Mouse (Mus musculus) left cerebral cortex, postnatal 25 days (tissue): ENCODE data around the gene Prpf8. TPM values are rescaled to one million over a fixed set of nuclear protein-coding genes. Genes with fewer than 3 reads are reported as not detected.
A peak's percentile ranks its signal among the peaks of the same experiment; 100 is the strongest.
"Not testable (repeated sequence)": the region's sequence is repeated elsewhere in the genome, so short reads cannot be mapped to it uniquely, and the experiment has no call there.

Experiments used
- DNase-seq, 2 experiments: peaks; one replicate each; pipeline ENCODE4 v3.0.0; 2022; ENCODE audit warnings: low spot score in 2 of 2, mixed read lengths in 1 of 2
- intact Hi-C: fragments of 180-260 bp; cut with DNase I; formaldehyde crosslinking; loops from one replicate; pipeline ENCODE4 v1.15.1; 2025
- total RNA-seq, 2 experiments: library from RNA; stranded (reverse); gene quantifications; 2 replicates each; pipeline ENCODE4 v1.2.3; 2021

Gene Prpf8
- total RNA-seq, result 100 to 1,000 TPM; 120 to 127 TPM

GRCm38 (mm10) chr11:75486601-75487285 lies at the start of gene Prpf8:
Gene Prpf8 (plus strand): TSS chr11:75486816.
- peak; percentile 98 to 99 for DNase-seq
- intact Hi-C loops, result no loop called here

DNA sequence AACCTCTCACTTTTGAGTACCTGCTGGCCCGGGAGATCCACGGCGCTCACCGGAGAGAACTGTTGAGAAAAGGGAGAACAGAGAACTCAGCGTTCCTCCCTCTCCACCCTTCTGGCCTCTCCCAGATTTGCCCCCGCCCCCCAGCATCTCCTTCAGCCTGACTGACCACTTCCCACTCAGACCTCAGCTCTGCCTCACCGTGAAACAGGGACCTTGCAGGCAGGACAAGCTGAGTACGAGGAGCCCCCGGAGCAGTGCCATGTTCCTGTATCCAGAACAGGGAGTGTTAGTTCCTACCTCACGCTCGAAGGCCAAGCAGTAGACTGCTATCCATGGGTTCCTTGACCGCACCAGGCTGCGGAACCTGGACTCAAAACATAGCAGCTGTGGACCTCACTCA lies 48.4 kb upstream of the Prpf8 start:
- intact Hi-C loops, result no loop called here
- DNase-seq, result no peak

GRCm38 (mm10) chr11:75438804-75439203 lies 47.8 kb upstream of the Prpf8 start:
- intact Hi-C loops, result no loop called here
- no peak for DNase-seq

- intact Hi-C loops, result no loop called here
- no peak for DNase-seq
Observed at GRCm38 (mm10) chr11:75439363-75439762, 47.3 kb upstream of the Prpf8 start, which contains the start of gene Serpinf2. Gene Serpinf2 (minus strand): TSS chr11:75439591.

- DNase-seq, result no peak
- intact Hi-C loops, result no loop called here
Observed at GRCm38 (mm10) chr11:75439951-75440350, 46.7 kb upstream of the Prpf8 start.

DNA sequence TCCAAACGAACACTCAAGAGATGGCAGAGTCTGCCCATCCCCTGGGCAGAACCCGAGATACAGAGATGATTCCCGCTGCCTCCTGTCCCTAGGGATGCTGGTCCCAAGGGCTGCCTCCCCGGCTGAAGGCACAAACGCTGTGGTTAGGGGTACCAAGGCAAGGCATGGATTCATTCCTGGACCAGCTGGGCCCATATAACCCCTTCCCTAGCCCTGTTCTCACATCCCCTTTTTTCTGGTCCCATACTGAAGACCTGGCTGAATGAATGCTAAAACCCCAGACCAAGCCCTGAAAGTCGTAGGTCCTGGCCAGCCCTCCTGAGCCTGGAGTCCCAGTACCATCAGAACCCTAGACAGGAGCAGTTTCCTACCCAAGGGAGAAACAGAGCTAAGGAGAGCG lies 45.6 kb upstream of the Prpf8 start:
- DNase-seq, result no peak

GRCm38 (mm10) chr11:75441601-75442000 lies 45.0 kb upstream of the Prpf8 start:
- intact Hi-C loops, result no loop called here
- no peak for DNase-seq

More for the DNA sequence above, 45.6 kb upstream of the Prpf8 start:
- intact Hi-C loops, result no loop called here

DNA sequence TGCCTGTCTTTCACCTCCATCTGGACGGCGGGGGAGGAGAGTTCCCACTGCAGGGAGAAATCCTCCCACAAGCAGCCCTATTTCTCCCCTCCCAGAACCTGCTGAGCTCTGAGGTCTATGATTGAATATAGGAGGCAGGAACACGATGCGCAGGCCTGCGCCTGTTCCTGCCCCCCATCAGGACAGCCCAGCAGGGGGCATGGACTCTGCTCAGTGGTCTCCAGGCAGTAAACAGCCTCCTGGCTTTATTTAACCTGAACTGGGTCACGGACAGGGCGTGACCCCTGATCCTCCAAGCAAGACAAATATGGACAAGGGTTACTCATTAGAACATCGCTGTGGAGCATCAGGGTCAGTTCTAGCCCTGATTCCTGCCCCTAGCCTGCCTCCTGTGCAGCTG lies 42.9 kb upstream of the Prpf8 start:
- no peak for DNase-seq

GRCm38 (mm10) chr11:75448575-75448974 lies 38.0 kb upstream of the Prpf8 start:
- intact Hi-C loops, result no loop called here
- no peak for DNase-seq

More for the DNA sequence above, 42.9 kb upstream of the Prpf8 start:
- intact Hi-C loops, result no loop called here

DNA sequence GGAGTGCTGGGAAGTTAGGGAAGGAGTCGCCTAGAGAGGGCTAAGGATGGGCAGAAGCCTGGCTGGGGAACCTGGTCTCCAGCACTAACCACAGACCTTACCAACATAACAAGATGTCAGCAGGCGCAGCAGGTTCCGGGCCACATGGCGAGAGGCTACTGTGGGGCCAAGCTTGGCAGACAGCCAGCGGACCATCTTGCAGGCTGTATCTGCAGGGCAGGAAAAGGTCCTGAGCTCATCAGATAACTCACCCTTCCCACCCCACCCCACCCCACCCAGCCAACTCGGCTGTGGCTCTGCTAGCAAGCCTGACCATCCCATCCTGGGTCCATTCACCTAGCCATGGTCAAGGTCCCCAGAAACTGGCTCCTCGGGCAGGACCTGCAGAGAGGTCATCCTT lies 36.9 kb upstream of the Prpf8 start:
- intact Hi-C loops, result loop anchor here (5.0 kb wide), 1 partner anchor 37 kb away; no protein-coding TSS in a partner anchor
- DNase-seq, result no peak

- DNase-seq, result no peak
- intact Hi-C loops, result loop anchor here (5.0 kb wide), 1 partner anchor 38 kb away; no protein-coding TSS in a partner anchor
Observed at GRCm38 (mm10) chr11:75450304-75450908, 36.2 kb upstream of the Prpf8 start.

DNA sequence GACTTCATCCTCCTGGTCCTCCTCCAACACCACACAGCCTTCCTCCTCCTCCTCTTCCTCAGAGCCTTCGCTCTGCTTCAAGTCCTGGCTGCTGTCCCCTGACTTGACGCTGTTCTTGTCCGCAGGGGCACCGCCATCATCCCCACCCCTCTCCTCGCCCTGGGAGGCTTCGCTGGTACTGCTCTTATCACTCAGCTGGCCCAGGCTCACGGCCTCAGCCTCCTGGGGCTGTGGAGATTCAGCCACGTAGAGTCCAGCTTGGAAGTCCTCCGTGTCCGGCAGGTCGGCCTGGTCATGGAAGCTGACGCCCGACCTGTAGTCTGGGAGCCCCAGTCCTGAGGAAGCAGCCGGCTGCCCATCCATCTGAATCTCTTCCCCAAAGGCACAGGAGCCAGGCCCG lies 35.7 kb upstream of the Prpf8 start:
- intact Hi-C loops, result loop anchor here (5.0 kb wide), 1 partner anchor 39 kb away; no protein-coding TSS in a partner anchor
- DNase-seq, result no peak

DNA sequence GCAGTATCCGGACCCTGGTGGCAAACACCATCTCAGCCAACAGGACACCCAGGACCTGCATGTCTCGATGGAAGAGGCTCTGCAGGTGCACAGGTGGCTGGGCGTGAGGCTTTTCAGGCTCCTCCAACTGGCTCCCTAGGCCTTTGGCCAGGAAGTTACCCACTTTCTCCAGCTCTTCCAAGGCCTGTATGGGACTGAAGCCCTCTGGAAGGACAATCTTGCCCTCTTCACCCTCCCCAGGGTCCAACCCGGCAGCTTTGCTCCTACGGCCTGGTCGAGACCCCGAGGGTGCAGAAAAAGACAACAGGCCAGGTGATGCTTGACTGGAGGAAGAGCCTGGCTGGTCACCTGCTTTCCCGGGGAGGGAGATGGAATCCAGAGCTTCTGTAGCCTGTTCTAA lies 34.5 kb upstream of the Prpf8 start:
- intact Hi-C loops, result loop anchor here (5.0 kb wide), 1 partner anchor 40 kb away; no protein-coding TSS in a partner anchor
- no peak for DNase-seq

DNA sequence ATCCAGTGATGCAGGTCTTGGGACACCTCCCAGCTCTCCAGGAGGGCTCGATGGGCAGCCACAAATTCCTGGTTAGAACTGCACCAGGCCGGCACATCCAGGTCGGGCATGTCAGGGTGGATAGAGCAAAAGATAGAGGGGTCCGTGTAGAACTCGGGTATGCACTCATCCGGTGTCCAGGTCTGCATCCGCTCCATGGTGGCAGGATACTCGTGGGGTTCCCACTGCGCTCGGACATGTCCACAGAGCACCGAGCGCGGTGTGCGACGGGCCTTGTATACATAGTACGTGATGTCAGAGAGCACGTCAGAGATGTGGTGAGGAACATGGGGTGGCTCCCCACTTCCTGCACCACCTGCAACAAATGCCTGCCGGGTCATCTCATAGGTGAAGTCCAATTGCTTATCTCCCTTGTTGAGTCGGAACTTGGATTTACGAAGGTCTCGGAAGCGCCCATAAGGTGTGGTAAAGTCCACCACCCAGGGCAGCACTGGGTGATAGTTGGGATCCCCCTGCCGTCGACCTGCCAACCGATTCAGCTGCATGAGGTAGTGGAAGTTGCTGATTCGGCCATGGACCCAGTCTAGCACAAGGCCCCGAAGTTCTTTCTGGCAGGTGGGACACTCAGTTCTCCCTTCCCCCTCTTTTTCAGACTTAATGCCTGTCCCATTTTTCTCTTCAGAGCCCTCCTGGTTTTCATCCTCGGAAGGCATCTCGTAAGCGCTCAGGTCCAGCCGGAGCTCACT lies 33.6 kb upstream of the Prpf8 start:
- no peak for DNase-seq
- intact Hi-C loops, result loop anchor here (5.0 kb wide), 1 partner anchor 41 kb away; no protein-coding TSS in a partner anchor

DNA sequence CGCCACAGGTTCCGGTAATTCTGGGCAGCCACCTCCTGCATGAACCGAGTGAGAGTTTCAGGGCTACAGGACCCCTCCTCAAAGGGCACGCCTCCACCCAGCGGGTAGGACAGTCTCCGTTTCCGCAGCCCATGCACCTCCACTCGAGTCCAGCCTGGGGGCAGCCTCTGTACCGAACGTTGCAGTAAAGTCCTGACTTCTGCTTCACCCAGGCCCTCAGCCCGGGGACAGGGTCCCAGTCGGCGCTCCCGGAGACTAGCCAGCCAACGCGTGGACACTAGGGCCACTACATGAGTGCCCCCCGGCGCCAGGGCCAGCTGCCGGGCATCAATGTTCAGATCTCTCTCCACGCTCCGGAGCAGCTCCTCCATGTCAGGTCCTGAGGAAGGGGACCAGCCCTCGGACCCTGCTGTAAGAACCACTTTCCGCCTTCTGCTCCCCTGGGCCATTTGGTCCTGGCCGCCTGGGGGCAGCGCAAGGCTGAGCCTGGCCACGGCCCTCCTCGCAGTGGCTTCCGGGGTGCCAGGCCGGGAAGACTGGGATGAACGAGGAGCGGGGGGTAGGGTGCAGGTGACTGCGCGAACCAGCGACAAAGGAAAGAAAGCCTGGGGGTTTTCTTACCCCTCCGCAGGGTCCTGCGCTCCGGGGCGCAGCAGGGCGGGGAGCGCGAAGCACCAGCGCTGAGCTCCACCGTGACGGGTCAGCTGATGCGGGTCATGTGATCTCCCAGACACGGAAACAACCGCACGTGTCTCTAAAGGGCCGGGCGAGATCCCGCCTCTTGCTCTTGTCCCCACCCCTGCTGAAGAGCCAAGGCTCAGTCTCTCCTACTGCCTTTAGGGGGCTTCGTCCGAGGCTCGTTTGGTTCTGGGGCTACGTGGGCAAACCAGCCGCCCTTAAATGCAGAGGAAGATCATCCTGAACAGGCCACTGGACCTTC lies 32.4 kb upstream of the Prpf8 start, which contains the start of gene Wdr81:
Gene Wdr81, minus strand, starts transcription at position 727 of the 940 bp plus-strand sequence.
- peak; percentile 91 to 95 for DNase-seq
- intact Hi-C loops, result loop anchor here (5.0 kb wide), 1 partner anchor 42 kb away; no protein-coding TSS in a partner anchor

DNA sequence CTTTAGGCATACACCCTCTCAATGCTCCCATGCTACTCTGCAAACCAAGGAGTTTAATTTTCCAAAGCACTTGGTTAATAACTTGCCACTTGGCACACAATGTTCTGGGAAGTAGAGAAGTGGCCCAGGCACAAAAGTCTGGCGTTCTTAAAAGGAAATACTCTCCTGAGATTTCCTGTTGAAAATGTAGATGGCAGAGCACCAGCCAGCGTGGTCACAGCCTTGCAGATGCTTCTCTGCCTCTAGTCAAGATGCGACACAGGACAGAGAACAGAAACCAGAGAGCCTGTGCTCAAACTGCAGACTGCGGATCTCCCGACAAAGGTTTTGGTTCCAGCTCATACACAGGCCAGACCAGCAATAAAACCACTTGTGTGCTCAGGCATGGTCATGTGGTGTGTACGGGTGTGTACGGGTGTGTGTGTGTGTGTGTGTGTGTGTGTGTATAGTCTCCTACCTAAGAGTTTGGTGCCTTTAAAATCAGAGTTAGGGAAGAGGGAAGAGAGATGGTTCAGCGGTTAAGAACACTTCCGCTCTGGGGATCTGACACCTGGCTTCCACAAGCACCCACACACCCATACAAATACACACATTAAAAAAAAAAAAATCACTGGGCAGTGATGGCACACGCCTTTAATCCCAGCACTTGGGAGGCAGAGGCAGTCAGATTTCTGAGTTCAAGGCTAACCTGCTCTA lies 31.4 kb upstream of the Prpf8 start:
- intact Hi-C loops, result no loop called here
- no peak for DNase-seq

- intact Hi-C loops, DNase-seq: not testable (repeated sequence)
Observed at GRCm38 (mm10) chr11:75455971-75456370, 30.6 kb upstream of the Prpf8 start.

- intact Hi-C loops, result no loop called here
- DNase-seq, result no peak
Observed at GRCm38 (mm10) chr11:75456440-75456871, 30.2 kb upstream of the Prpf8 start.
